Mouse (Mus musculus) intestine, embryonic 16.5 days (tissue): ENCODE results near the gene Bpifb2. TPM values are rescaled to one million over a fixed set of nuclear protein-coding genes. Genes with fewer than 3 reads are reported as not detected.
"Not testable (repeated sequence)": the region's sequence is repeated elsewhere in the genome, so short reads cannot be mapped to it uniquely, and the experiment has no call there.

Experiments
- ATAC-seq: fragments of 200-750 bp; cut with Nextera tagmentation; 2 replicates; pipeline ENCODE4 v1.8.0; 2017; ENCODE audit warnings: moderate TSS enrichment, moderate library complexity
- H3K27ac ChIP-seq: fragments of 300-500 bp; sonication (generic); 2 replicates; pipeline ENCODE4 v1.5.1; 2014; ENCODE audit warnings: mild to moderate bottlenecking, low read length
- H3K27me3 ChIP-seq: fragments of 300-500 bp; sonication (generic); replicated peaks from 2 replicates; pipeline ENCODE4 v1.6.1; 2014; ENCODE audit warnings: low read length, control low read depth, mixed read lengths; ENCODE audit not compliant: control insufficient read depth, insufficient read depth
- H3K36me3 ChIP-seq: fragments of 300-500 bp; sonication (generic); 2 replicates; pipeline ENCODE4 v1.6.1; 2014; ENCODE audit warnings: low read length, control low read depth; ENCODE audit not compliant: control insufficient read depth, insufficient read depth
- H3K4me1 ChIP-seq: fragments of 300-500 bp; sonication (generic); 2 replicates; pipeline ENCODE4 v1.6.1; 2014; ENCODE audit warnings: low read length, control low read depth, mixed read lengths; ENCODE audit not compliant: control insufficient read depth, insufficient read depth
- H3K4me2 ChIP-seq: fragments of 300-500 bp; sonication (generic); 2 replicates; pipeline ENCODE4 v1.6.1; 2014; ENCODE audit warnings: low read depth, low read length, control low read depth
- H3K4me3 ChIP-seq: fragments of 300-500 bp; sonication (generic); 2 replicates; pipeline ENCODE4 v1.5.1; 2014; ENCODE audit warnings: mild to moderate bottlenecking, low read length
- H3K9ac ChIP-seq: fragments of 300-500 bp; sonication (generic); 2 replicates; pipeline ENCODE4 v1.6.1; 2014; ENCODE audit warnings: low read depth, low read length
- H3K9me3 ChIP-seq: fragments of 300-500 bp; sonication (generic); 2 replicates; pipeline ENCODE4 v1.6.1; 2016; ENCODE audit warnings: low read length, control low read depth; ENCODE audit not compliant: control insufficient read depth
- WGBS: fragments of 180-500 bp; shearing (Covaris S2); extraction: QIAGEN DNeasy Blood & Tissue Kit; methylation state at CpG from one replicate; pipeline ENCODE4 v1.1.7; 2014; 5-methylcytosine and 5-hydroxymethylcytosine counted together
- polyA plus RNA-seq: library from polyadenylated mRNA; unstranded; fragments of >200 nt; fragmentation: Nextera tagmentation; extraction: Ambion mirVana; gene quantifications from 2 replicates; pipeline ENCODE4 v1.2.1, GENCODE M21; 2015

Bpifb2 gene
- polyA plus RNA-seq = not detected in 2 replicates

- no peaks in the 10 kb centered on the region for H3K9me3 ChIP-seq
- H3K27ac ChIP-seq = no peak within 1 kb of the TSS
- no peaks in the 10 kb centered on the region for H3K36me3 ChIP-seq
- H3K27me3 ChIP-seq = no peaks in the 10 kb centered on the region
- ATAC-seq = no peak
- no peak within 1 kb of the TSS for H3K4me3 ChIP-seq
- H3K4me1 ChIP-seq = no peaks in the 10 kb centered on the region
- WGBS = 63% methylated on average over 9 of the region's 9 CpGs
- H3K9ac ChIP-seq = no peak within 1 kb of the TSS
- H3K4me2 ChIP-seq = no peak within 1 kb of the TSS
Observed at GRCm38 (mm10) chr2:153874745-153875144, at the start of gene Bpifb2. Bpifb2 (plus strand) TSS chr2:153875045.

- ATAC-seq, H3K36me3 ChIP-seq, H3K9ac ChIP-seq, H3K27me3 ChIP-seq, H3K4me3 ChIP-seq, H3K27ac ChIP-seq, H3K9me3 ChIP-seq, H3K4me2 ChIP-seq, H3K4me1 ChIP-seq: not testable (repeated sequence)
- WGBS = 58% methylated on average over 32 of the region's 32 CpGs
Observed at GRCm38 (mm10) chr2:153825900-153826299, 48.9 kb upstream of the Bpifb2 start.

- Histone ChIP-seq H3K36me3 (no peaks in the 10 kb centered on the region), H3K4me3 (no peak overlapping the region), H3K9me3 (no peaks in the 10 kb centered on the region), H3K4me1 (no peaks in the 10 kb centered on the region), H3K27me3 (no peaks in the 10 kb centered on the region), H3K27ac (no peak overlapping the region), H3K9ac (no peak overlapping the region), H3K4me2 (no peak overlapping the region)
- no peak for ATAC-seq
- 82% methylated on average over 8 of the region's 8 CpGs for WGBS
Observed at GRCm38 (mm10) chr2:153827171-153827830, 47.5 kb upstream of the Bpifb2 start.

- H3K27ac ChIP-seq = no peak overlapping the region
- H3K27me3 ChIP-seq = no peaks in the 10 kb centered on the region
- H3K9ac ChIP-seq = no peak overlapping the region
- H3K4me2 ChIP-seq = no peak overlapping the region
- ATAC-seq = no peak
- H3K4me1 ChIP-seq = no peaks in the 10 kb centered on the region
- no peaks in the 10 kb centered on the region for H3K36me3 ChIP-seq
- 81% methylated on average over 7 of the region's 7 CpGs for WGBS
- no peaks in the 10 kb centered on the region for H3K9me3 ChIP-seq
- no peak overlapping the region for H3K4me3 ChIP-seq
Observed at GRCm38 (mm10) chr2:153828704-153829103, 46.1 kb upstream of the Bpifb2 start.

GRCm38 (mm10) chr2:153833291-153833690 is 41.6 kb upstream of the Bpifb2 start:
- H3K4me2 ChIP-seq = no peak overlapping the region
- no peak for ATAC-seq
- no peaks in the 10 kb centered on the region for H3K9me3 ChIP-seq
- no peak overlapping the region for H3K27ac ChIP-seq
- H3K27me3 ChIP-seq = no peaks in the 10 kb centered on the region
- no peak overlapping the region for H3K9ac ChIP-seq
- 76% methylated on average over 8 of the region's 8 CpGs for WGBS
- H3K4me1 ChIP-seq = no peaks in the 10 kb centered on the region
- no peaks in the 10 kb centered on the region for H3K36me3 ChIP-seq
- H3K4me3 ChIP-seq = no peak overlapping the region

- no peak overlapping the region for H3K4me3 ChIP-seq
- no peaks in the 10 kb centered on the region for H3K4me1 ChIP-seq
- no peak overlapping the region for H3K4me2 ChIP-seq
- WGBS = 81% methylated on average over 8 of the region's 8 CpGs
- H3K36me3 ChIP-seq = no peaks in the 10 kb centered on the region
- no peak overlapping the region for H3K27ac ChIP-seq
- no peaks in the 10 kb centered on the region for H3K27me3 ChIP-seq
- no peak for ATAC-seq
- H3K9me3 ChIP-seq = no peaks in the 10 kb centered on the region
- no peak overlapping the region for H3K9ac ChIP-seq
Observed at GRCm38 (mm10) chr2:153842854-153843253, 32.0 kb upstream of the Bpifb2 start.

- WGBS = 80% methylated on average over 3 of the region's 3 CpGs
- Histone ChIP-seq H3K9ac (no peak overlapping the region), H3K4me2 (no peak overlapping the region), H3K9me3 (no peaks in the 10 kb centered on the region), H3K36me3 (no peaks in the 10 kb centered on the region), H3K4me1 (no peaks in the 10 kb centered on the region), H3K27ac (no peak overlapping the region), H3K27me3 (no peaks in the 10 kb centered on the region), H3K4me3 (no peak overlapping the region)
- no peak for ATAC-seq
Observed at GRCm38 (mm10) chr2:153848389-153848788, 26.5 kb upstream of the Bpifb2 start.

GRCm38 (mm10) chr2:153850351-153851029 is 24.4 kb upstream of the Bpifb2 start:
- Histone ChIP-seq H3K4me3 (no peak overlapping the region), H3K4me1 (no peaks in the 10 kb centered on the region), H3K9ac (no peak overlapping the region), H3K36me3 (no peaks in the 10 kb centered on the region), H3K9me3 (no peaks in the 10 kb centered on the region), H3K27ac (no peak overlapping the region), H3K4me2 (no peak overlapping the region), H3K27me3 (no peaks in the 10 kb centered on the region)
- ATAC-seq = no peak
- WGBS = 87% methylated on average over 6 of the region's 6 CpGs

GRCm38 (mm10) chr2:153851030-153851360 is 23.9 kb upstream of the Bpifb2 start:
- no peaks in the 10 kb centered on the region for H3K9me3 ChIP-seq
- H3K4me1 ChIP-seq = no peaks in the 10 kb centered on the region
- no peak overlapping the region for H3K9ac ChIP-seq
- no peaks in the 10 kb centered on the region for H3K36me3 ChIP-seq
- 49% methylated on average over 4 of the region's 4 CpGs for WGBS
- no peak for ATAC-seq
- no peak overlapping the region for H3K4me3 ChIP-seq
- H3K27ac ChIP-seq = no peak overlapping the region
- no peaks in the 10 kb centered on the region for H3K27me3 ChIP-seq
- no peak overlapping the region for H3K4me2 ChIP-seq

GRCm38 (mm10) chr2:153853544-153853943 is 21.3 kb upstream of the Bpifb2 start:
- Histone ChIP-seq H3K4me1 (no peaks in the 10 kb centered on the region), H3K4me2 (no peak overlapping the region), H3K4me3 (no peak overlapping the region), H3K9me3 (no peaks in the 10 kb centered on the region), H3K27ac (no peak overlapping the region), H3K9ac (no peak overlapping the region), H3K36me3 (no peaks in the 10 kb centered on the region), H3K27me3 (no peaks in the 10 kb centered on the region)
- 27% methylated on average over 5 of the region's 5 CpGs for WGBS
- no peak for ATAC-seq
